Mouse (Mus musculus) spleen, postnatal 10 days (tissue): ENCODE results near the gene Taf6l.

ENCODE experiments used
- DNase-seq, 2 experiments: peaks; one replicate each; pipeline ENCODE4 v3.0.0; 2021 to 2022; ENCODE audit warnings: low spot score in 2 of 2

Taf6l gene

DNA sequence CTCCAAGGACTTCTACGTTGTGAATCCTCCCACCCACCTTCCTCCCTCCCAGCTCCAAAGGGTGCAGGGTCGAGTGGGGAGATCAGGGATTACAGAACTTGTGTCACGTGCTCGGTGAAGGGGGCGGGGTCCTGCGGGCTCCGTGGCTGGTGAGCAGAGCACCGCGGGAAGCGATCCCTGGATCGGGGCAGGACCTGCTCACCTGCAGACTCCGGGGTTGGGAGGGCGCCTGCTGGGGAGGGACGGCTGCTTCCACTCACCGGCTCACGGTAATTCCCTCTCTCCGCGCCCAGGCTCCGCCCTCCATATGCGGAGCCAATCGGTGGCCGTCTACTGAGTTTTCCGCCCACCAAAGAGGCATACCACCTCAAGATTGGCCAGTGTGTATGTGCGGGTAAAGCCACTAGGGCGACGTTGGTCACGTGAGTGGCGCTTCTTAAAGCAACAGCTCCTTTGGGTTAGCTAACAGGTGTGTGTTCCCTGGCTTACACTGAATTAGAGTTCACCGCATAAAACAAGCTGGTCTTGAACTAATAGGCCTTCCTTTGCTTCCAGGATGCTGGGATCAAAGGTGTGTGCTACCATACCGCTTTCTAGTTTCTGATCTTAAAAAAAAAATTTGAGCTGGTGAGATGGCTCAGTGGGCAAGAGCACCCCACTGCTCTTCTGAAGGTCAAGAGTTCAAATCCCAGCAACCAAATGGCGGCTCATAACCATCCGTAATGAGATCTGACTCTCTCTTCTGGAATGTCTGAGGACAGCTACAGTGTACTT lies at the start of gene Taf6l:
Gene Taf6l (minus strand): TSS at position 410 of the 774 bp plus-strand sequence.
- peak; percentile 80 to 93 for DNase-seq

- no peak for DNase-seq
Measured at GRCm38 (mm10) chr19:8832971-8833370, 46.8 kb upstream of the Taf6l start.

GRCm38 (mm10) chr19:8831262-8831661 lies 45.0 kb upstream of the Taf6l start:
- DNase-seq: no peak

- no peak for DNase-seq
Measured at GRCm38 (mm10) chr19:8830664-8831063, 44.4 kb upstream of the Taf6l start.

GRCm38 (mm10) chr19:8829660-8830059 lies 43.4 kb upstream of the Taf6l start, which contains the start of gene AC129217.1:
AC129217.1 (plus strand) TSS chr19:8829773.
- DNase-seq: no peak

DNA sequence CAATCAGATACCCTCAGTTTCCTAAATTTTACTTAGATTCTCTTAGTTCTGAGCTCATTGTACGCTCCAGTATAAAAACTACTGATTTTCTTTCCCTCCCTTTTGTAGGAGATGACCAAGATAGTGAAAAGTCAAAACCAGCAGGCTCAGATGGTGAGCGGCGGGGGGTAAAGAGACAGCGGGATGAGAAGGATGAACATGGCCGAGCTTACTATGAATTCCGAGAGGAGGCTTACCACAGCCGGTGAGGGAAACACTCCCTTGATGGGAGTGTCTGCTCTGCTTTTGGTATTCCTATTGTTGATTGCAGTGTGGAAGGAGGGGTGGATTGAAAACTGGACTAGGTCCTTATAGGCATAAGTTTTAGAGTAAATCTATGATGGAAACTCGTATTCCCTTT lies 36.5 kb upstream of the Taf6l start:
- no peak for DNase-seq

- no peak for DNase-seq
Measured at GRCm38 (mm10) chr19:8821146-8821545, 34.9 kb upstream of the Taf6l start.

- DNase-seq: peak in 1 of 2 experiments; percentile 72
Measured at GRCm38 (mm10) chr19:8820424-8820956, 34.3 kb upstream of the Taf6l start.

DNA sequence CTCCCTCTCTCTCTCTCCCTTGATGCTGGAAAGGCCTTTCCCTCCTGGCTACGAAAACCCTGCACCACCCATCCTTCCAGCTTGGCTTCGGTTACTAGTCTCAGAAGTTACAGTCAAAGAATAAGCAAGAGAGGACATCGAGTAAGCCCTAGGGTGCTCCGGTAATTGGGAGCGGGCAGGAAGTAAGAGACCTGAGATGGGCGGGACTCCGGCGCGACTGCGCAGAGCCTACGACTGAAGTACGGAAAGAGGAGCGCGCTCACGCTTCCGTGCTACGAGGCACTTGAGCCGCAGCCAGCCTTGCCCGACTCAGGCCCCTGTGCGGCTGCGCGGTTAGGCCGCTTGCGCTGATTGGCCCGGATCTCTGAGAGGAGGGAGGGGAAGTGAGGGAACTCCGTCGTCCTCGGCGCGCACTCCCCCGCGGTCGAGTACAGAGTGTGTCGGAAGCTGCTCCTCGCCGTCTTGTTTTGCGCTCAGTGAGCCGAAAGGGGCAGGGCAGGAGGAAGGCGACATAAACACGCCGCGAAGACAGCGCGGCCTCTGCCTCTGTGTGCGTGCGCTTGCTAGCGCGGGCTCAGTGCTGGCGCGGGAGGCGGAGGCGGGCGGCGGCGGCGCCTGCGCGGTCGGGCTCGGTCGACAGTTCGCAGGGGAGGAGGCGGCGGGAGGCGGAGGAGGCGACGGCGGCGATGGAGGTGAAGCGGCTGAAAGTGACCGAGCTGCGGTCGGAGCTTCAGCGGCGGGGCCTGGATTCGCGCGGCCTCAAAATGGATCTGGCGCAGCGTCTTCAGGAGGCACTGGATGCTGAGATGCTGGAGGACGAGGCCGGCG lies 33.6 kb upstream of the Taf6l start, which contains the start of gene Hnrnpul2:
Gene Hnrnpul2 (plus strand): TSS at position 415 of the 828 bp plus-strand sequence.
- peak; percentile 94 to 97 for DNase-seq

DNA sequence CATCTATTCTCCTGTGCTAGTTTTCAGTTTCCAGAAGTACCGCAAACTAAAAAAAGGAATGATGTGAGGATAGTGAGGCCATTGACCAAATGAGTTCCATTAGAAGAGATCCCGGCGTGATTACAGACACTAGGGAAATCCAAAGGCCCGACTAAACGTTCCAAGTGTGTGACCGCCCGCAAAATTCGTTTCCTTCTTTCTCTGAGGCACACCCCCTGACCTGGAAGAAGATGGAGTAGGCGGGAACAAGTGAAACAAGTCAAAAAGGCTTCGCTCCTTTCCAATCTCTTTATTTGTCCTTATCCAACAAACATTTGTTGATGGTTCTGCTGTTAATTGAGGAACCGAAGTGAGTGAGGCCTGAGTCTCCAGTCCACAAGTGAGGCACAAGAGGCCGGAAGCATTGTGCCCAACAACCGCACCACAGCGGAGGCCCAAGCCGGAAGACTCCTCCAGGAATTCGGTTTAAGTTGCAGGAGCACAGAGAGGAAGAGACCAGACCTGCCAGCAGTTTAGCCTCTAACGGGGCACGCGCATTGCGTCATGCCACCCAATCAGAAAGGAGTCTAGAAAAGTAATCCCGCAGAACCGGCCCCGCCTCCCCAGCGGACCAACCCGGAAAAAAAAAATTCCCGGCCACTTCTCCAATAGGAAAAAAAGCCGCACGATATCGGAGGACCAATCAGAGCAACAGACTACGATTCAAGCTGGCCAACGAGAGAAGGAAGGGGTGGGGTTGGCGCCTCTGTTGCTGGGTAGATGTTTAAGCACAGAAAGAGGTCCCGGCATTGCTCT lies 32.8 kb upstream of the Taf6l start, which contains the start of gene Ttc9c:
Gene Ttc9c (minus strand): TSS at position 533 of the 795 bp plus-strand sequence.
- peak; percentile 86 to 93 for DNase-seq

DNA sequence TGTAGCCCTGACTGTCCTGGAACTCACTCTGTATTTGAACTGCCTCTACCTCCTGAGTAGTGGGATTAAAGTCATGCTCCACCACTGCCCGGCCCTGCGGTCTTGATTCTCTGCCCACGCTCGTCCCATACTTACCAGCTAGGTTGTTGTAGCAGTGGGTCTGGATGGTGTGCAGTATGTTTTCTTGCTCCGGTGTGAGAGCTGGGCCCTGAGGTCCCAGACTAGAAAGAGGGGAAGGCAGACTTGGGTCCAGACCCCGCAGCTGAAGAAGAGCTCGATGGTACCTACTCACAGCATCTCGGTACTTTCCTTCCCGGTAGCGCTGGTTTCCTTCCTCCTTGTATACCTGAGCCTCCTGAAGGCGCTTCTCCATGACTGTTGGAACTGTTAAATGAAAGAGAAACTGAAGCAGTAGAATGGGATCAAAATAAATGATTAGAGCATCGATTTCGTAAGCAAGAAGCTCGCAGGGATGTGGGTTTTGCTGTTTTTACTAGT lies 32.1 kb upstream of the Taf6l start:
- DNase-seq: peak; percentile 26 to 41

DNA sequence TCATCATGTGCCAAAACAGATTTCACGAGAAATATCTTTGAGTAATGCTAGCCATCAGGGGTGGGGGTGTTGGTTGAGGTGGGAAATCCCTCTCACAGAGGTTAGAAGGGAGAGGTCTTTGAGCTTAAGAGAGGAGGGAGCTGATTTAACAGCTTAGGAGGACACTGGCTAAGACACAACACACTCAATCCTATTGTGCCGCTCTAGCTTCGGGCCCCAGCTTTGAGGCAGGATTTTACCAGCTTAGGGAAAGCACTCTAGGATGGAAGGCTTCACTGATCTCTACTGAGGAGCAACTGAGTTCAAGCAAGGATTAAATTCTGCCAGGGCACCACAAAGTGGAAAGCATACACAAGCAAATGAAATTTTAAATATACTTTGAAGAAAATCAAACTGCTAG lies 30.8 kb upstream of the Taf6l start:
- no peak for DNase-seq

DNA sequence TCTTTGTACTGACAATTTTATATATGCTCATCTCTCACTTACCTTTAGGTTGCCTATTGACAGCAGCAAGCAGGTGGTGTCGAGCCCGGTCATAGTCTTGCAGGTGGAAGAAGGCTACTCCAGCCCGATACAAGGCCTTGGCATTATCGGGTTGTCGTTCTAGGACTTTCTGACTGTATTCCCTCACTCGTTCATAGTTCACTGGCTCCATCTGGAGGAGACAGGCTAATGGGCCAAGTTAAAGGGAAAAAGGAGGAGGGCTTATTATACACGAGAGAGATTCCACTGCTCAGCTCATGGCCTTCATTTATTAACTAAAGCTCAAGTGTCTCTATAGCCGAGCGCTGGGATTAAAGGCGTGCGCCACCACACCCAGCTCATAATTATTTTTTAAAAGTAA lies 29.6 kb upstream of the Taf6l start:
- DNase-seq: no peak

GRCm38 (mm10) chr19:8806810-8807209 lies 20.6 kb upstream of the Taf6l start:
- DNase-seq: no peak

- DNase-seq: no peak
Measured at GRCm38 (mm10) chr19:8803879-8804660, 17.9 kb upstream of the Taf6l start.

DNA sequence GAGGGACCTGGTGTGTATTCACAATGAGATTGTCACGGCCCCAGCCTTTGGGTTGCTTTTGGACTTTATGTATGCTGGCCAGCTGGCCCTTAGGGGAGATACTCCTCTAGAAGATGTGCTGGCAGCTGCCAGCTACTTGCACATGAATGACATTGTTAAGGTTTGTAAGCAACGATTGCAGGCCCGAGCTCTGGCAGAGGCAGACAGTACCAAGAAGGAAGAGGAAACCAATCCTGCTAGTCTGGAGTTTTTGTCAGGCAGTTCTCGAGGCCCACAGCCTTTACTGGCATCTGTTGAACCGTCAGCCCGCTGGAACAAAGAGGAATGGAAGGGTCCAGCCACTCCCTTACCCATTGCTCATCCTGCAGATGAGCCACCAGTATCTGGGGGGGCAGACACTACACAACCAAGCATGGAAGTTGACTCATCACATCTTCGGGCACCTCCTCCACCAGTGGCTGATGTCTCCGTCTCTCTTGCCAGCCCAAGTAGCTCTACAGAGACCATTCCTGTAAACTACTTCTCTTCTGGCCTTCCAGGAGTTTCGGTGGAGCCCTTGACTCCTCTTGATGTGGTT lies 17.1 kb upstream of the Taf6l start:
- DNase-seq: no peak

DNA sequence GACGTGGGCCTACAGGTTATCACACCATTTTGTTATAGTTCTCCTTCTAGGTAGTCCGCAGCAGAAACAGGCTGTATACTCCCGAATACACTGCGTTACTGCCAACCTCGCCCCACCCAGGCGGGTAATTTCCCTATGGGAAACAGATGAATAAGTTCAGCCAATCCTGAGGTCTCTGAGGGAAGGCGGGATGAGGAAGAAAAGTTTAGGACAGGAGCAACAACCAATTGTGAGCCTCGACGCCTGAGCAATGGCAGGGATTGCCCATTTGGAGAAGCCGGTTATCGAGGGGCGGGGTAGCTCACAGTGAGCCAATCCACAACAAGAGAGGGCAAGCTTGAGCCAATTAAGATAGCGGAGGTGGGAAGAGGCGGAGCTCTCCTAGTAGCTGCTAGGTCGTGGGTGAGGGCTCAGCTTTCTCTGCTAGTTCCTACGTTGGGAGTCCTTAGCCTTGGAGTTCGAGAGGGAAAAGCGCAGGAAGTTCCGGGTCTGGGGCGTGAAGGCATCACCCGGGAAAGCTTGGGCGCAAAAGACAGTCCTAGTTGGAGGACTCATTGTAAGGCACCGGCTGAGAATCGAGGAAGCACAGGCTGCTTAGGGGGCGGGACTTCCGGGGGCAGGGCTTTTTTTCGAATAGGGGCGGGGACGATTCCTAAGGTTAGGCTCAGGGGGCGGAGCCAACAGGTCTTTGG lies 16.1 kb upstream of the Taf6l start, which contains the start of gene Zbtb3:
Gene Zbtb3 (plus strand): TSS at position 426 of the 692 bp plus-strand sequence.
- DNase-seq: peak; percentile 81 to 94

GRCm38 (mm10) chr19:8798947-8799315 lies 12.7 kb upstream of the Taf6l start:
- no peak for DNase-seq

- peak; percentile 76 to 89 for DNase-seq
Measured at GRCm38 (mm10) chr19:8798264-8798946, 12.2 kb upstream of the Taf6l start, which contains the start of gene Polr2g. Polr2g (minus strand) TSS chr19:8798577.
